Mouse (Mus musculus) thymus, adult 2 months (tissue): ENCODE results near the gene Traf4.

ENCODE experiments used
- CTCF ChIP-seq: fragments of 200-500 bp; IDR thresholded peaks from 2 replicates; pipeline ENCODE4 v1.5.1; 2012; ENCODE audit warnings: mild to moderate bottlenecking, control low read depth, low read length, moderate library complexity, borderline replicate concordance; ENCODE audit not compliant: control insufficient read depth, poor library complexity, insufficient read depth; ENCODE audit errors: extremely low read depth
- POLR2A ChIP-seq: fragments of 200-500 bp; IDR thresholded peaks from 2 replicates; pipeline ENCODE4 v1.6.1; 2012; ENCODE audit warnings: mild to moderate bottlenecking, low read length, control low read depth, moderate library complexity; ENCODE audit not compliant: control insufficient read depth, poor library complexity, insufficient read depth; ENCODE audit errors: extremely low read depth

DNA sequence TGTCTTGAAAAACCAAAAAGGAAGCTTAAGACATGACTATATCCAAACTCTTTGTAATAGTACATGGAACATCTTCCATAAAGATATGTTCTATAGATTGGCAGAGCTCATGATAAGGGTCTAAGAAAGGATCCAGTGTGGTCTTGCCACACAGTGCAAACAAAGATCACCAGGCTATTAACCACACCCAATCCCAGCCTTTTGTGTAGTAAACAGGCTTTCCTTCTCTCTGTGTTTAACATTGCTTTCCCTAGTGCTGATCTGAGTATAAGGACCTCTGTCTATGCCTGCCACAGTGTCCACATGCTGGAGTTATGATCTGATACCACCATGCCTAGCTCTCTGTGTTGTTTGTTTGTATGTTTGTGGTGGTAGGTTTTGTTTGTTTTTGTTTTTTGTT is 41.6 kb downstream of the Traf4 start:
- TF ChIP-seq CTCF (no peak), POLR2A (no peak)
